Mouse (Mus musculus) lung, adult 2 months (tissue): Measurements from ENCODE around the gene 2900011O08Rik.

Source experiments
- CTCF ChIP-seq: fragments of 200-500 bp; IDR thresholded peaks from 2 replicates; pipeline ENCODE4 v1.5.1; 2011; ENCODE audit warnings: mild to moderate bottlenecking, low read length, control low read depth; ENCODE audit not compliant: insufficient read depth
- POLR2A ChIP-seq: fragments of 200-500 bp; IDR thresholded peaks from 2 replicates; pipeline ENCODE4 v1.6.1; 2011; ENCODE audit warnings: low read depth, mild to moderate bottlenecking, control low read depth, low read length, borderline replicate concordance; ENCODE audit errors: extremely low read depth

GRCm38 (mm10) chr16:13944178-13944577 is 42.2 kb upstream of the 2900011O08Rik start:
- TF ChIP-seq POLR2A (no peak), CTCF (no peak)
